Mouse (Mus musculus): Measurements from ENCODE around the gene Rftn1.

The Rftn1 gene

DNA sequence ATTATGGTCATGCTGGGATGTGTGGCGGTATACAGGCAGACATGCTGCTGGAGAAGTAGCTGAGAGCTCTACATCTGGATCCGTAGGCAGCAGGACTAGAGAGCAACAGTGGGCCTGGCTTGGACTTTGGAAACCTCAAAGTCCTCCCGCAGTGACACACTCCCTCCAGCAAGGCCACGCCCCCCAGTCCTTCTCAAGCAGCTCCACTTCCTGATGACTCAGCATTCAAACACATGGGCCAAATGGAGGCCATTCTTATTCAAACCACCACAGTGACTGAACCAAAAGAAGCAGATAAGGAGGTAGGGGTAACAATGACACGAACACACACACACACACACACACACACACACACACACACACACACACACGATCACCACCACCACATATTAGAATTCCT, 17.7 kb downstream of the Rftn1 start:
- no peak for DNase-seq (ENCODE audit: low spot score in 2 of 2)

DNA sequence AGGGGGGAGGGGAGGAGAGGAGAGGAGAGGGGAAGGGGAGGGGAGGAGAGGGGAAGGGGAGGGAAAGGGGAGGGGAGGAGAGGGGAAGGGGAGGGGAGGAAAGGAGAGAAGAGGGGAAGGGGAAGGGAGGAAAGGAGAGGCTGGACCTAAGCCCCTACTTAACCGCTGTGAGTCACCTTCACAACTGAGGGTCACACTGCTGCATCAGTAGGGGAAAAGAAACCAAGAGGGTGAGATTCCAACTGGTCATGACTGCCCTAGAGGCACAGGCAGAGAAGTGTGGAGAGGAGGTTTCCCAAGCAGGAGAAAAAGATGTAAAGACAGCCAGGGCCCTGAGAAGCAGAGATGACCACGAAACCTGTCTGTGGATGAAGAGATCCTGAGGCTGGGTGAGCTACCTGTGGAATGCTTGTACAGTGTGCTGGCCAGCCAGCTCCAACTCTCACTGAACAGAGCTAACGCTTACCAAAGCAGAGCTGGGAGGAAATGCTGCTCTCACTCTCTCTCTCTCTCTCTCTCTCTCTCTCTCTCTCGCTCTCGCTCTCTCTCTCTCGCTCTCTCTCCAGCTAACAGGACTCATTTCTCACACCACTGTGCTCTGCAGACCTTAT, 19.4 kb downstream of the Rftn1 start:
- DNase-seq (ENCODE audit: low spot score in 2 of 2) = no peak

DNA sequence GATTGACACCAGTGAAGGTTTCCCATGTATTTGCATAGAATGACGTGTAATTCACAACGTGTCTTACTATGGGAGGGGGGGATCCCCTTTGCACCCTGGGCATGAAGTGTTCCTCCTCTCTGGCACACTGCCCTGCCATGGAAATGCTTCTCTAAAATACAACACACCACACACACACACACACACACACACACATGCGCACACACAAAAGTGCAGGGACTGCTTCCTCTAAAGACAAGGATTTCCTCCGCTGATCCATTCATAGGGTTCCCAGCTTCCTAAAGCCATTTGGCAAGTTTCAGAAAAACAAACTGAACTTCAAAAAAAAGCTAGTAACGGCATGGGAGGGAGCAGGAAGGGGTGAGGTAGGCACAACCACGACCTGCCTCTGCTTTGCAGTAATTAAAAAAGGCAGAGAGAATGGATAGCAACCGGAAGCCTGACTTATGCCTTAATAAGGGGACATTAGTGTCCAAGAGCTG, 20.5 kb downstream of the Rftn1 start:
- no peak for DNase-seq (ENCODE audit: low spot score in 2 of 2)

GRCm38 (mm10) chr17:50160904-50161805, 29.3 kb downstream of the Rftn1 start:
- DNase-seq (ENCODE audit: low spot score in 2 of 2) = no peak

DNA sequence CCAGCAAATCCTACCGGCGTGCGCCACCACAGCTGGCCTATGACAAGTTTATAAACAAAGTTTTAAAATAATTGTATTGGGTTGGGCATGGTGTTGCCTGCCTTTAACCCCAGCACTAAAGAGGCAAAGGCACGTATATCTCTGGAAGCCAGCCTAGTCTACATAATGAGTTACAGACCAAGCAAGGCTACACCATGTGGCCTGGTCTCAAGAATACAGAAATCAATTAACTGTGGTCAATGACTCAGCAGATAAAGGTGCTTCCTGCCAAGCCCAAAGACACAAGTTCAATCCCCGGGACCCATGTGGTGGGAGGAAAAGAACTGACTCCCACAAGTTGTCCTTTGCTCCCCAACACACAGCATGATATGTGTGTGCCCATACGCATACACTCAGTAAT, 30.1 kb downstream of the Rftn1 start:
- no peak for DNase-seq (ENCODE audit: low spot score in 2 of 2)

- no peak for DNase-seq (ENCODE audit: low spot score in 2 of 2)
Observed at GRCm38 (mm10) chr17:50159816-50160215, 30.7 kb downstream of the Rftn1 start.

DNA sequence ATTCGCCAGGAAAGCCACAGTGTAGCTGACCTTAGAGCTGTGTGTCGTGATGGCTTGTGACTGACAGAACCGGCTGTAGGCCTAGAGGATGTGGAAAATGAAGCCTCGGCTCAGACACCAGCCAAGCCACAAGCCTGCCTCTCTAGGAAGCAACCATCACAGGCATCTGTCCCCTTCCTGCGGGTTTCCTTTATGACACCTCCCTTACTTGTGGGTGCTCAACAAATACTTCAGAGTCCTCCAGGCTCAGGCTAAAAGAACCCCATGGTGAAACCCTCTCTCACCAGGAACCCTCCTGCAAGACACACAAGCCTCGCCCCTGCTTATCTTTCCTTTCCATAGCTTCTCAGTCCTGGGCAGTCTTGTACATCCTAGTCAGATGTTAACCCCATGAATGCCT, 31.9 kb downstream of the Rftn1 start:
- no peak for DNase-seq (ENCODE audit: low spot score in 2 of 2)

DNA sequence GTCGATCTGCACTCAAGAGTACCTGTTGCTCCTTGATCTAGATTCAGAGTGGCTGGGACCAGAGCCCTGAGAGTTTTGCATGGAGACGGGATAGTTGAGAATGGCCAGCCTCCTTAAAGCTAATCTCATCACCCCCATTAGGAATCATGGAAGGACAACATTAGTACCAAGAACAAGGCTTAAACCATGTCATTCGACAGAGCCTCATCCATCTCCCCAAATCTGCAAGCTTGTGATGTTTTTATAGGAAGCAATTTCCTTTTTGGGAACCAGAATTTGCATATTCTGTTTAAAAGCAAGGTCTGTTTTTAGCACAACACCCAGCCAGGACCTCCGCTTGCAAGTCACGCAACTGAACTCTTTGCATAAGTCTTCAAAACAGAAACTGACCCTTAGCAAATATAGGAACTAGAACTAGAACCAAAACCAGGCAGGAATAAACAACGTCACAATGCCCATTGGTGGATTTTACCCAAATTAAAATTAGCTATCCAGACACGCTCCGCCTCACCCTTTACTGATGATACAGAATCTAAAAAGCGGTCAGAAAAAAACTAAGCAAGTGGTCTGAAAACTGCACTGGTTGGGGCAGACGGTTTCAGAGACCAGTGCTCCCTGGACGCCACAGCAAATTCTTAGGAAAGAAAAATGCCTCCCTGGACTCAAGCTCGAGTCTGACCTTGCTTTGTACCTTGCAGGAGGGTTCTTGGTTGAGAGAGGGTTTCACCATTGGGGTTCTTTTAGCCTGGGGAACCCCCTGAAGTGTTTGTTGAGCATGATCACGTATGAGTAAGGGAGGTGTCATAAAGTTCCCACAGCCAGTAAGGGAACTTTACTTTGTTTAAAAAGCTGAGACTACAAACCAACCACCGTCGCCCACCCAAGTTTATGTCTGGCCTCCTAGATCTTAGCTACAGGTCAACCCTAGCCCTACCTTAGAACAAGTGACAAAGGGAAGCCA, 33.0 kb downstream of the Rftn1 start:
- DNase-seq (ENCODE audit: low spot score in 2 of 2) = no peak

DNA sequence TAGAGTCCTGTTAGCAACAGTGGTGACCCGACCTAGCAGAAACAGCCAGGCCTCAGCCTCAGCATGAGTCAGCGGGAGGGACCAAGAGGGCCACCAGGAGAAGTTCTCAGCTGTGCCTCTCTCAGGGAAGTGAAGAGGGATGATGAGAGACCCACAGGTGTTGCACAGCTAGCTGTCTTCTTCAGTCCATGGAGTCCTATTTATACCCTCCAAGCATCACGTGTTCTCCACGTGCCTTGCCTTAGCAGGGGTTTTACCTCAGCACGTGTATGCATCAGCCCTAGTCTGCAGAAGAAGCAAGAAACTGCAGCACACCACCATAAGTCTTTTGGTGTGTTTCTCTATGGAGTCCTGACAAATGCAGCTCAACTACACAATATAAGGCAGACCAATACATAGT, 38.4 kb downstream of the Rftn1 start:
- no peak for DNase-seq (ENCODE audit: low spot score in 2 of 2)

- no peak for DNase-seq (ENCODE audit: low spot score in 2 of 2)
Observed at GRCm38 (mm10) chr17:50151208-50151723, 39.2 kb downstream of the Rftn1 start.

DNA sequence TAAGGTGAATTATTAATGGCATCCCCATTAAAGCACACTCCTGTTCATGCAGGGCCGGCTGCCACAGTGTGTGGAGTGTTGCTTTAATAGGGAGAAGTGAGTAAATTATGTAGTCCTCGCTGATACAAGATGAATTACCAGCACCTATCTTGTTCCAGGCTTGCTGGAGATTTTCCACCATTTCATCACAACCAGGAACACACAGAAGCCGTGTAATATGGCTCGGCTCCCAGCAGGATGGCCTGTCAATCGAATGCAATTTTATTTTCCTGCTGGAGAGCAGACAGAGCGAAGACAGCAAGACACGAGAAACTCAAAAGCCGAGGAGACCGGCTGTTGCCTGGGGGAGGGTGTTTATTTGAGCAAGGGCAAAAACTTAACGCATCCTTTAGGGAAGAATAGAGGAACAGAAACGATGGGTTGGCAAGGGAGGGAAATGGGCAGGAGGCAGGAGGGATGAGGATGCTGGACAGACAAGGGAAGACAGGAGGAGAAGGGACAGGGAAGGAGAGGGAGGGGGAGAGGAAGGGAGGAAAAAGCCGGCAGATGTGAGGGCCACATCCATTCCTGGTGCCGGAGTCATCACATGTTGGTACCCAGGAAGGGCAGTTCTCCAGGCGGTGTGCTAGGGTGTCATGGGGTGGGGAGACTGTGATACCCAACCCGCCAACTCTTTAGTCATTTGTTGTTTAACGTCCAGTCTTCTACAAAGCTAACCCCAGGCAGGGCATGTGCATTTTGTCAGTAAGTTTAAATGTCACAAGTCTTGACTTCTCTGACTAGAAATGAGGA, 39.9 kb downstream of the Rftn1 start:
- peak; percentile 23 to 27 for DNase-seq (ENCODE audit: low spot score in 2 of 2)

DNA sequence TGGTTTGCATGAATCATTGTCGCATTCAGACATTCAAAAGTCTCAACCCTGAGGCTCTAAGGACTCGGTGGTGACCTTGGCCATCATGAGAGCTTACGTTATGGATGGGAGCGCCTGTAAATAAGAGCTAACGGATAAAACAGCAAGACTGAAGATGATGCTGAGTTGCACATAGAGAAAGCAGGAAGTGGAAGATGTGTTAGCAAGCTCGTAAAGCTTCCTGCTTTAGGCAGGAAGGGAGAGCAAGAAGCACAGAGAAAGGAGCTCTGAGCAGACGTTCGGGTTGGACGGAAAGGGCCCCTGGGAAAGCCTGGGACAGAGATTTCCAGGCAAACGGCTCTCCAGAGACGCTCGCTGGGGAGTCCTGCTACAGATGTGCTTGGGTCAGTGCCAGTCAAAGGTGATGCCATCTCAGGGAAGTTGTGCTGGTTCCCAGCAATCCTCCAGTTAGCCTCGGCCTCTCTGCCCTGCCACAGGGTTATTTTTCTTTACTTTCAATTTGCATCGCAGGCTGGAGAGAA, 40.7 kb downstream of the Rftn1 start:
- DNase-seq (ENCODE audit: low spot score in 2 of 2) = no peak

- DNase-seq (ENCODE audit: low spot score in 2 of 2) = no peak
Observed at GRCm38 (mm10) chr17:50147831-50148587, 42.5 kb downstream of the Rftn1 start.

- no peak for DNase-seq (ENCODE audit: low spot score in 2 of 2)
Observed at GRCm38 (mm10) chr17:50143354-50143753, 47.1 kb downstream of the Rftn1 start.

DNA sequence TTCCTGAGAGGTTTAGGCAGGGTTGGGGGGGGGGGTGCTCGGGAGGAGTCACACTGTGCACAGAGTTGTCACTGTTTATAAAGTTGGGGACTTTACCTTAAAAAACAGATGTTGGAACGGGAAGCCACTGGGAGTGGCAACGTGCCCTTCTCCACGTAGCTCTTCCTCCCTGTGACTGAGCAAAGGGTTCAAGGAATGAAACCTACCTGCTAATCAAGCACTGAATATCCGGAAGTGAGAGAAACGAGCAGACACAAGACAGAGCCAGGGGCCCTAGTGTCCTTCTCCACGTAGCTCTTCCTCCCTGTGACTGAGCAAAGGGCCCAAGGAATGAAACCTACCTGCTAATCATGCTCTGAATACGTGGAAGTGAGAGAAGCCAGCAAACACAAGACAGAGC, 47.9 kb downstream of the Rftn1 start:
- DNase-seq (ENCODE audit: low spot score in 2 of 2) = no peak

DNA sequence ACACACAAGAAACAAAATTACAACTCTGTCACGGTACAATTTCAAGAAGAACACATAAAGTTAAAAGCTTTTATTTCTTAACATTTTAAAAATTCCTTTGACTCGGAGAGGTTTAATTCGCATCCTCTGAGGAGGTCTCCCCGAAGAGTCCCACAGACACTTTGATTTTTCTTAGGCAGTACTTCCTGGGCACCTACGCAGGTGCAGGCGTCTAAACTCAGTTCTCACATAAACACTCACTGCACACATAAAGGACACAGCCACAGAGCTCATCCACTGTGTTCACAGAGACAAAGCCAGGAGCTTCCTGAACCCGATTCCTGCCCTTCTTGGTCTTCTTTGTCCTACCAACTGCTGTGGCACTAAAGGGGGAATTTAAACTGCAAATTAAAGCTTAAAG, 48.3 kb downstream of the Rftn1 start:
- no peak for DNase-seq (ENCODE audit: low spot score in 2 of 2)

GRCm38 (mm10) chr17:50136060-50136459, 54.4 kb downstream of the Rftn1 start:
- DNase-seq (ENCODE audit: low spot score in 2 of 2) = no peak

DNA sequence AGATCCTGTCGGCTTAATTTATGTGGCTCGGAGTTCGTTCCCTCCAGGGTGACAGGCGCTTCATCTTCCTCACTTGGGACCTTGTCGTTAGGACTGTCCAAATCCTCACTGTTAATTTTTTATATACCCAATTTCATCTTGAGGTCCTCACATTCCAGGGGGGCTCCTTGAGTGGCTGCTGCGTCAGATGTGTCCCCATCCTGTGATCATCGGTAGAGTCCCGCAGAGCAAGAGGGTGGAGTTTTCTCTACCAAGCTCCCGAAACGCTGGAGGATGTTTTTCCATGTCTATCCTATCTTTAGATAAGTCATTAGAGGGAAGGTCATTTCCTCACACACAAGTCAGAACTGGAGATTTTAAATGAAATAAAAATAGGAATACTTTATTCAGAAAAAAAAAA, 55.0 kb downstream of the Rftn1 start:
- DNase-seq (ENCODE audit: low spot score in 2 of 2) = no peak

GRCm38 (mm10) chr17:50131698-50132097, 58.8 kb downstream of the Rftn1 start:
- DNase-seq (ENCODE audit: low spot score in 2 of 2) = no peak

- no peak for DNase-seq (ENCODE audit: low spot score in 2 of 2)
Observed at GRCm38 (mm10) chr17:50130421-50130820, 60.1 kb downstream of the Rftn1 start.
